Mouse (Mus musculus) regulatory T cell (primary cell): Measurements from ENCODE around the gene Rnf8.

Experiments used
- in situ Hi-C: fragments of 300-600 bp; cut with MboI, MseI; formaldehyde crosslinking; loops from one replicate; pipeline ENCODE4 v1.15.1; 2025; ENCODE audit warnings: high pct_unique_total_duplicates

The Rnf8 gene

GRCm38 (mm10) chr17:29614115-29615023, at the start of gene Rnf8, which contains the start of gene Gm28043:
TSS of gene Rnf8 (plus strand) at chr17:29614790.
TSS of gene Gm28043 (plus strand) at chr17:29614876.
- in situ Hi-C loops: loop anchor here (5.0 kb wide), 1 partner anchor 87 kb away; no protein-coding TSS in a partner anchor

- in situ Hi-C loops: no loop called here
Measured at GRCm38 (mm10) chr17:29565521-29565920, 49.1 kb upstream of the Rnf8 start.

GRCm38 (mm10) chr17:29568435-29568834, 46.2 kb upstream of the Rnf8 start:
- in situ Hi-C loops: no loop called here

- in situ Hi-C loops: no loop called here
Measured at GRCm38 (mm10) chr17:29569831-29570230, 44.8 kb upstream of the Rnf8 start.

- in situ Hi-C loops: no loop called here
Measured at GRCm38 (mm10) chr17:29579579-29580126, 34.9 kb upstream of the Rnf8 start.

GRCm38 (mm10) chr17:29583569-29583968, 31.0 kb upstream of the Rnf8 start:
- in situ Hi-C loops: no loop called here

GRCm38 (mm10) chr17:29584306-29584705, 30.3 kb upstream of the Rnf8 start:
- in situ Hi-C loops: no loop called here

- in situ Hi-C loops: no loop called here
Measured at GRCm38 (mm10) chr17:29584737-29585136, 29.9 kb upstream of the Rnf8 start.

- in situ Hi-C loops: no loop called here
Measured at GRCm38 (mm10) chr17:29585446-29585845, 29.1 kb upstream of the Rnf8 start.

GRCm38 (mm10) chr17:29586921-29587320, 27.7 kb upstream of the Rnf8 start:
- in situ Hi-C loops: no loop called here

- in situ Hi-C loops: no loop called here
Measured at GRCm38 (mm10) chr17:29589221-29589898, 25.2 kb upstream of the Rnf8 start.

GRCm38 (mm10) chr17:29595891-29596770, 18.5 kb upstream of the Rnf8 start:
- in situ Hi-C loops: no loop called here

- in situ Hi-C loops: no loop called here
Measured at GRCm38 (mm10) chr17:29596771-29597132, 17.8 kb upstream of the Rnf8 start.

GRCm38 (mm10) chr17:29599051-29599450, 15.5 kb upstream of the Rnf8 start:
- in situ Hi-C loops: no loop called here

- in situ Hi-C loops: no loop called here
Measured at GRCm38 (mm10) chr17:29599537-29599936, 15.1 kb upstream of the Rnf8 start.

- in situ Hi-C loops: no loop called here
Measured at GRCm38 (mm10) chr17:29601391-29601790, 13.2 kb upstream of the Rnf8 start.

- in situ Hi-C loops: no loop called here
Measured at GRCm38 (mm10) chr17:29603283-29603682, 11.3 kb upstream of the Rnf8 start.

- in situ Hi-C loops: loop anchor here (5.0 kb wide), 1 partner anchor 86 kb away; no protein-coding TSS in a partner anchor
Measured at GRCm38 (mm10) chr17:29613453-29613852, 1.1 kb upstream of the Rnf8 start.

GRCm38 (mm10) chr17:29615024-29615551, 498 bp downstream of the Rnf8 start:
- in situ Hi-C loops: no loop called here

- in situ Hi-C loops: no loop called here
Measured at GRCm38 (mm10) chr17:29615616-29616015, 1.0 kb downstream of the Rnf8 start.

GRCm38 (mm10) chr17:29619231-29619630, 4.6 kb downstream of the Rnf8 start:
- in situ Hi-C loops: no loop called here
